Mouse (Mus musculus) cerebellum, adult 9-10 months (tissue): ENCODE measurements around the gene Xxylt1.
A peak's percentile ranks its signal among the peaks of the same experiment; 100 is the strongest.
"Not testable (repeated sequence)": the region's sequence is repeated elsewhere in the genome, so short reads cannot be mapped to it uniquely, and the experiment has no call there.

Experiments used
- DNase-seq: peaks from one replicate; pipeline ENCODE4 v3.0.0; 2022

Xxylt1 gene

DNA sequence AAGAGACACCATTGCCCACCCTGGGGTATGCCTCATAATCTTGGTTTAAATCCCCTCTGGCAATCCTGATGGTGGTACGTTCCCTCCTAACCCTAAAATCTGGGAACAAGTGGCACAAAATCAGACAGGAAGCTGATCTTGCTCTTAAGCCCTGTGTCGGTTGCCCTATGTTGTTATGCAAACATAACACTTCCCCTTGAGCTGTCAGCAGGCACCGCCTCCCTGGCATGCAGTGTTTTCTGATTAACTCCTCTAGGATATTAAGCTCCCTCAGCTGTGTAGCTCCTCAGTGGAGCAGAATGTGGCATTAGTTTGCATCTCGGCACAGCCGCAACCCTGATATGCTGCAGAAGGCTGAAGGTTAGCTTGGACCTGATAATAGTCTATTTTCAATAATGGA lies 58.9 kb downstream of the Xxylt1 start:
- DNase-seq: no peak

DNA sequence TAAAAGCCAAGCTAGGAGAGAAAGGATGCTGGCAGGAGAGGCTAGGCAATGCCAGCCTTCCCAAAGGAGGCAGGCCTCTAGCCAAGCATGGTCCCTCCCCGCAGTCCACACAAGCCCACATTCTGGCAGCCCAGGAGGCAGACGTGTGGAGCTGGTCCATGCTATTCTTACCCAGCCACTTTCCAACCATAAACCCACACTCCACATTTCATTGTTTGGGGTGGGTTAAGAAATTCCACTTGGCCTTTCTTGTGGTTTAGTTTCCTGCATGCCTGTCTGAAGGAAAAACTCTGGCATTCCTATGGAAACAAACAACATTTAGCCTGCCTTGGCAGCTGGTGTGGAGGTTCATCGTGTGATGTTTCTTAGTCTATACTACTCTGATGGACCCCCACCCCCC lies 61.7 kb downstream of the Xxylt1 start:
- DNase-seq: no peak

DNA sequence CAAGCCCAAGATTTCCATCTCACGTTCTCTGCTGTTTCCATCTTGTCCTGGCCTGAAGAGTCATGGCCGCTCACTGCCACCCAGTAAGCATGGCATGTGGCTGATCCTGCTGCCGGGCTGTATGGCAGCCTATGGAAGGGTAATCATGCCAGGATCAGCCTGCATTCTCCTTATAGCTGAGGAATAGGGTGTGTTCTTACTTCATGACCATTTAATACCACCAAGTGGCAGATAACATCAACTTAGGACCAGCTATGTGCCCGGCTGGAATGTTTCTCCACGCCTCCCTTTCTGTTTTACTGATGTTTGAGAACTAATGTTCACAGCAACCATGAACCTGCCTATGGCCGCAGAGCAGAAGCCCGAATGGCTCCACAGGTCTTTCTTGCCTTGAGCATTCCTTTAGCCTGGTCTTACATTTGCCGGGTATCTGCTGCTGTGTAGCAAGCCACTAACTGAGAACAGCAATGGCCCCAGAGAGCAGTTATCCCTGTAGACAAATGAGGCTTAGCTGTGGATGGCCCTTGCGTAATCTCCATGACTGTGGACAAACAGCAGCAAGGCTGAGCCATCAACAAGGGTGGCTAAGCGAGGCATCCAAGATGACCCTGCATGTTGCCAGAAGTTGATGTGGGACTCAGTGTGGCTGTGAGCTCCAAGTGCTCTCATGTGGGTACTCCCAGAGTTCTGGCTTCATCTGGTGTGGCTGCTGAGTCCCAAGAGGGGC lies 63.4 kb downstream of the Xxylt1 start:
- DNase-seq: no peak

- no peak for DNase-seq
Measured at GRCm38 (mm10) chr16:31016669-31017068, 64.6 kb downstream of the Xxylt1 start.

GRCm38 (mm10) chr16:31016169-31016568 lies 65.1 kb downstream of the Xxylt1 start:
- no peak for DNase-seq

DNA sequence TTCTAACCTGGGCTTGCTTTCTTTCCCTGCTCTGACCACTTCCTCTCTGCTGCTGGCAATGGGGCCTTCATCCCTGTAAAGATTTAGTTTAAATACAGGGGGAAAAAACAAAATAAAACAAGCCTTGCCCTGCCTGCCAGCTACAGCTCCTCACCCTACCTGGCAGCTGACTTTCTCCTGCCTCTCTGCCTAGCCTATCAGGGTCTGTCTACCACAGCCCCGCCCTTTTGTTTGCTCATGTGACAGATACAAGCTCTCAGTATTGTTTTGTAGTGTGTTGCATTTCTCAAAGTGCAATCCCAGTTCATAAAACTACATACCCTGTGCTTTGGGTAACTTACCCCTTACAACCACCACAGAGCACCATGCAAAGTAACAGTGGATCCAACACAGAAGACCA lies 66.0 kb downstream of the Xxylt1 start:
- no peak for DNase-seq

DNA sequence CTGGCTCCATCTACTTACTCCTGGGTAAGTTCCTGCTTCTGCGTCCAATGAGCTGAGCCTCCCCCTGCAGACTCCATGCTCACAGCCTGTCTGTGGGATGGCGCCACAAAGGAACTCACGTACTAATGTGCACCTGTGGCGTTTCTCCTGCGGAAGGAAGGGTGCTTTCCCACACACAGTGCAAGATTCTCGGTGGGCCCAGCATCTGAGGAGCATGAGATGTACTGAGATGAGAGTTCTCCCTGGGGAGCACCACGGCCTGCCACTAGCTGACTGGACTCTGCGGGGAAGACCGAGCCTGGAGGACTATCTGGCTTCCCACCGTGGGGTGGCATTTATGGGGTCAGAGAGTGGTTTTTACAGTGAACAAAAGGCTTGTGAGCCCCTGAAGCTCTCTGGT lies 69.0 kb downstream of the Xxylt1 start:
- no peak for DNase-seq

DNA sequence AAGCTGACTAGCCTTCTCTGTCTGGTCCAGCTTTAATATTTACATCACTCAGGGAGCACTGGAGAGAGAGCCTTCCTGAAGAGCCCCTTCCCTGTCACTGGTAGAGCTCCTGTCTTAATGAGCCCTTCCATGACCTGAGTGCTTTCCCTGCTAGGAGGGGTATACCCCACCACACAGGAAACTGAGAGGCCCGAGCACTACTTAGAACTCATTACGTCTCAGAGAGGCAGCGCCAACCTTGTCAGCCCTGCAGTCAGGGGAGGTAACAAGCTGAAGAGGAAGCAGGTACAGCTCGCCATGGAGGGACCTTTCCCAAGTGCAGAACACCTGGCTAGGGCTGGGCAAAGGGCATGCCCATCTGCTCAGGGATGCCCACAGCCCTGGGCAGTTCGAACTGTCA lies 70.8 kb downstream of the Xxylt1 start:
- no peak for DNase-seq

DNA sequence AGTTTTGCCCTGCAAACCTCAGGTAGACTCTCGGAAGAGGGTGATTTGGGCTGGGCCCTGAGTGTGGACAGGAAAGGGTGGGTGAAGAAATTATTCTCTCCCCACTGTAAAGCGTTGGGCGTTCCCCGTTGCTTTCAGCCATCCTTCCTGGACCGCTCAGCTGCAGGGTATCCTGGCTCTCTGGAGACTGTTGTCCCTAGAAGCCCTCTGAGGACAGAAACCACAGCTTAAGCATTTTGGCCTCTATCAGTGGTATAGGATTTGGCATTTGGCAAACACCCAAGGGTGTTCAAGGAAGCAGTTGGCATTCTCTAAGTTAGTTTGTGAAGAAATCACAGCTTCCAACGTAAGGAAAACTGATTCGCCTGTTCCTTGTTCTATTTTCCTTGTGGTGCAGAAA lies 72.9 kb downstream of the Xxylt1 start:
- no peak for DNase-seq

DNA sequence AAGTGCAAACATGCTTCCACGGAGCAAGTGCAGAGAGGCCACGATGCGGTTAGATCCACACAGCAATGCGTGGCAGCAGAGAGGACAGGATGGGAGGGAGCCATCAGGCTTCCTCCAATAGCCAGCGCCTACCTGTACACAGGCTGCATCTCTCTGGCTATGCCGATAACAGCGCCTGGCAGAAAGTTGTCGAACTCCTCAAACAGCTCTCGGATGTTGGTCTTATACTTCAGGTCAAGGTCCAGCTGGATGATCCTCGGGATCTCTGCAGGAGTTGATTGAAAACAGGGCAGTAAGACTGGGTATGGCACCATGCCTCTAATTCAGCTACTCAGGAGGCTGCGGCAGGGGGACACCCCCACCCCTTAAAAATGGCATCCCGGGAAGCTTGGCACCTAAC lies 73.7 kb downstream of the Xxylt1 start:
- no peak for DNase-seq

DNA sequence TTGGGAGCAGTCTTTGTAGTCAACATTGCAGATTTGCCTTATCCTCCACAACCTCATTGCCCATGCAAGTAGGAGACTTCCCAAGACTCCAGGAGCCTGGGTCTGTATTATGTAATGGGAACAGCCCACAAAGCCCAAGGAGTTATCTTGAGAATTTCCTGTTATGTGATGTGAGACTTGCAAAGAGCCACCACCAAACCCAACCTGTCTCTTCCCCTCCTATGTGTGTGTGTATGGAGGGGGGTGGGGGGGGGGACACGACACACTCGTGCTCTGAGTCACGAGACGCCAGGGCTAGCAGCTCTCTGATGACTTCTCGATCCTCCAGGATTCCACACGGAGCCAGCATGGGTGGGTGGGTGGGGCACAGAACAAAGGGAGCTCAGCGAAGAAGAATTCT lies 75.5 kb downstream of the Xxylt1 start:
- DNase-seq: no peak

GRCm38 (mm10) chr16:31004321-31004682 lies 76.9 kb downstream of the Xxylt1 start:
- DNase-seq: no peak

DNA sequence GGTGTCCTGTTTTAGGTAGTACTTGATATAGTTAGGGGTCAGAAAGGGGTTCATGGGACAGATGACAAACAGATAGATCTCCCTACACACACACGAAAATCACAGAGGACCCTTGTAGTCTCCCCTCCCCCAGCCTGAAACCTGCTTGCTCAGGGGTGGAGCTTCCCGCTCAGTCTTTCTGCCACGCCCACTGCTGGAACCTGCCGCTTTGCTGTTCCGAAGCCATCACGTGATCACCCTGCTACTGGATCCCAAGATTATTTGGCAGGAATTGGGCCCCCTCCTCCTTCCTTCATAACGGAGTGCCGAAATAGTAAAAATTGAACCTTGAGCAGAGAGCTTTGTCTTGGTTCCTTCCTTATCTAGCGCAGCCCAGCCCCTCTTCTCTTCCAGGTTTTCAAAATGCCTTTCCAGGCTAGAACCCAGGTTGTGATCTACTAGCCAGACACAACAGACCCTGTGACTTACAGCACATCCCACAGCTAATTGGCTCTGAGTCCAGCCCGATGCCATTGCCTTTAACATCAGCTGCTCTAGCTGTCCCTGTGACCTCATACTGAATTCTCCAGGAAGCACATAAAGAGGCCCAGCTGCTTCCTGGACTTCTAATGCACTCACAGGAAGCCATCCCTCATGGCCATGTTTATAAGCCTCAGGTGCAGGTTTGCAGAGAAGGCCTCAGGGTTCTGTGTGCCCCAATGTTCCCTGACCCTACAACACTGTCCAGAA lies 77.5 kb downstream of the Xxylt1 start:
- DNase-seq: not testable (repeated sequence)

GRCm38 (mm10) chr16:31002926-31003325 lies 78.3 kb downstream of the Xxylt1 start:
- no peak for DNase-seq

GRCm38 (mm10) chr16:31002117-31002516 lies 79.1 kb downstream of the Xxylt1 start:
- DNase-seq: no peak

GRCm38 (mm10) chr16:30998711-30999110 lies 82.5 kb downstream of the Xxylt1 start:
- peak; percentile 67 for DNase-seq

DNA sequence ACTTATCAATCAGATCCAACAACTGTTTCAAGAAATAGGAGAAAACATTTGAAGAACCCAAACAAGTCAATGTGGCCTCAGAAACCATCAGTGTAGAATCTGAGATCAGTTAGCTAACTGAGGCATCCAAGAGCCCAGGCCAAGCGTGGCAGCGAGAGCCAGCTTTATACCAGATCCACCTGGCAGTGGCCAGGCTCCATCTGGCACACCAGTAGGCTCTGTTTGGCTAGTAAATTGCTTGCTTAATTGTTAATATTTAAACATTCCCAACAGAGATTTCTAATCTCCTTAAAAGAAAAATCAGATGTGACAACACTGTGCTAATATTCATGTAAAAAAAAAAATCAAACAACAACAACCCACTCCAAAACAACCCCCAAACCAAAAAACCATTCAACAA lies 83.2 kb downstream of the Xxylt1 start:
- peak; percentile 93 for DNase-seq

DNA sequence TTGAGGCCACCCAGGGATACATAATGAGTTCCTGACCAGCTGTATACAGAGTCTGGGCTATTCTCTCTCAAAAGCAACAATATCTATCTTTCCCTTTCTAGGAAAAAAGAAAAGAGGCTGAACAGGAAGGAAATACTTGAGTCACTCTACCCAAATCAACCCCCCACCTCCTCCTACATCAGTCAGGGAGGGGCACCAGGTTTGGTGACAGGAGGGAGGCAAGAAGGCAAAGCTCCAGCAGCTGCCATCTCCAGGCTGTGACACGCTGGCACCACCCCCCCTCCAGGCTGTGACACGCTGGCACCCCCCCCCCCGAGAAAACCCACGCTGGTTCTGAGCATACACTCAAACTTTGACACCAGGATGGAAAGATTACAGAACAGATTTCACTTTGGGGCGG lies 85.8 kb downstream of the Xxylt1 start:
- no peak for DNase-seq

DNA sequence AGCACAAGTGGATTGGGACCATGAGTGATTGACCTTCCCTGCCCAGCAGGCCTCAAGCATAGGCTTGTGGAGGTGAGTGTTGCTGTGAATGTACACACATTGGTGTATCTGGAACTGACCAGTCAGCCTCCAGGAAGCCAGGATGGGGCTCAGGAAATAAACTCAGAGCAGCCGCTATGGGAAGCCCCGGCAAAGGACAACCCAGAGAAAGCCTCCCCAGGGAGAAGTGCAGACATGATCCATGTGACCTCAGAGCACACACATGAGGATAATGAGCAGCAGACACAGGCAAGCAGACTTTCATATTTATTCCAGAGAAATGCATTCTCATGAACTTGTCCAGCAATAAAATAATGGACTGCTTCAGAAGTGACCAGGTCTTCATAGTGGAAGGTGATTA lies 86.4 kb downstream of the Xxylt1 start:
- no peak for DNase-seq

DNA sequence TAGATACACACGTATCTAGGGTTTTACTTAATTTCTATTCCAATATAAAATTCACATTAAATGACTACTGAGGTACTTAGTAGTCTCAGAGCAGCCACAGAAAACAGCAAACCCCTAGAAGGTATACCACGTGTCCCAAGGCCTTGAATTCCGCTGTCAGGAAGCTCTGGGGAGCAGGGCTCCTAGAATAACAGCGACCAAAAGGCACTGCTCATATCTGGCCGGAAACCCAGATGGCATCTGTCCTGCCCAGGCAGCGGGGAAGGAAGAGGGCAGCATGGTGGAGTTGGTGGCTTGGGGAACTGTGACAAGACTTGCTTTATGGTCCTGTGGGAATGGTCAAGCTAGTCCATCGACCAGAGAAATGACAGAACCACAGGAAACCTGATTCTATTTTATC lies 86.9 kb downstream of the Xxylt1 start:
- DNase-seq: no peak

DNA sequence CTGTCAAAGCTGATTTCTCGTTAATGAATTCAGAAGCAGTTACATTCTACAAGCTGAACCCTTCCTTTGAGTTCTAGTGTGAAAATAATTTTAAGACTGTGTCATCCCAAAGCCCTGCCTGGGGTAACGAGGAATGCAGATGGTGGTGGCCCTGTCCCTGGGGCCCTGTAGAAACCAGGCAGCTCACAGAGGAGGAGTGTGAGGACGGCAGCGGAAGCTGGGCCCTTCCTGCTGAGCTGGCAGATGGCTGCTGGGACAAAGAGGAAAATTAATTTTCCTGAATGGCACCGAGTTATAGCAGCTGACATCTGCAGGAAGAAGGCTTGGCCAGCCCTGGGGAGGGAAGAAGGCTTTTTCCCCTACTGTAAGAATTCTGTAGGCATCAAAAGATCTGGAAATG lies 88.7 kb downstream of the Xxylt1 start:
- DNase-seq: peak; percentile 74

GRCm38 (mm10) chr16:30990661-30991060 lies 90.6 kb downstream of the Xxylt1 start:
- no peak for DNase-seq

DNA sequence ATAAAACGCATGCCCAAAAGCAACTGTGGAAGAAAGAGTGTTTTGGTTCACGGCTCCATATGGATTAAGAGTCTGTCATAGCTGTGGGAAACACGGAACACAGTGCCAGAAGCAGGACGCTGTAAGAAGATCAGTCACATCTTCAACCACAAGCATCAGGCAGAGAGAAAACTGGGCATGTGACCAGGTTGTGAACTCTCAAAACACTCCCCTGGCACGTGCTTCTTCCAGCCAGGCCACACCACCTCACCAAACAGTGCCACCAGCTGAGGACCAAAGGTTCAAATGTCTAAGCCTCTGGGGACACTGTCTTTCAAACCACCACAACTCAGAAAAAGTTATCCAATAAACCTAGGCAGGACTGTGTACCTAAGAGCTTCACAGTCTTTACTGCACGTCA lies 93.0 kb downstream of the Xxylt1 start:
- no peak for DNase-seq

DNA sequence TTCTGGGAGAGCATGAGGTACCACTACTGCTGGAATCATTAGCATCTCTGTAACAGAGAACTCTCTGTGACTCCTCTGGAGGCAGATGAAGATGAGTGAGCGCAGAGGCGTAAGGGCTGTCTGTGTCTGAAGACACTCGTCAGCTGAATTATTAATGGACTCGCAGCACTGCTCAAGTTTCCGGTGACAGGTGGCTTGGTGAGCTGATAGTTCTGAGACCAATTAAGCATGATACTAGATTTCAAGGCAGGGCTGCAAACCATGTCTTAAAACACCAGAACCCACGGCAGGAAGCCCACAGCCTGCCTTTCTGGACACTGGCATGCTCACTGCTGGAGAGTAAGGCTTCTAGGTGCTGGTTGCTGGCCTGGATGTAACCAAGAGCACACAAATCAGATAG lies 93.5 kb downstream of the Xxylt1 start:
- no peak for DNase-seq
